Mouse (Mus musculus): ENCODE measurements around the gene Scaf1. TPM values are rescaled to one million over a fixed set of nuclear protein-coding genes. Genes with fewer than 3 reads are reported as not detected.

The Scaf1 gene
- polyA plus RNA-seq, 1 experiment, result 56.7 TPM

DNA sequence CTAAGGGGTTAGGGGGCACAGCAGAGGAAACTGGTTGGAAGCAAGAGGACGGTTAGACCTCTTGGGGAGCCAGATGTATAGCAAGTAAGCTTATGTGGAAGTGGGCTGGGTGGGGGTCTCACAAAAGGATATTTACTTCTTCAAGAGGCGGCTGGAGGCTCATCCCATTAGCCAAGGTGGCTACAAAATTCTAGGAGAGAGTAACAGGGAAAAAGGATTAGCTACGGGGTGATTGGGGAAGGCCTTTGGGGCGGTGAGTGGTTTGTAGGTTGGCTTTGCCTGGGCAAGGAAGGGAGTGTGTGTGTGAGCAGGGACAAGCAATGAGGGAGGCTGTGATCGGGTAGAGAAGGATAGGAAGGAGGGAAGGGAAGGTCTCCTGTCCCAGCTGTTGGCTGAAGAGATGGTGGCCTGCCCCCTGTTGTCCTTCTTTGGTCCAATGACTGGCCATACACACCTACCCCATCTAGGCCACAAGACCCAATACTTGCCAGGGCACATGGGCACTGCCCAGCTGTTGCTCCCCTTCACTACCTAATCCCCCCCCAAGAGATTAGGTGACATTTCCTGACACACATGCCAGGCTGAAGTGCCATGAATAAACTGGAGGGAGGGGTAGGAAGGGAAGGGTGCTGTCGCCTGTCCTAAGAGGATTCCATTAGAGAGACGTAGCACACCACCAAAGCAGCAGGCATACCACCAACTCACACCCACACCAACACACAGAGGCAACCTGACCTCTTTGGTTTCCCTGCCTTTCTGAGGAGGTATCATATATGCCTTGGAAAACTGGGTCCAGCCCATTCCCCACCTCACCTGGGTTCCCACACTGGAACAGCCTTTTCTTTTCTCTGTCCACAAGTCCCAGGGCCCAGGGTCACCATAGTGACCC lies 32.0 kb downstream of the Scaf1 start:
- Histone ChIP-seq H3K79me2 (ENCODE audit: control insufficient read depth, insufficient read depth) (peaks cover 51% of the 10 kb centered on the region), H3K4me2 (ENCODE audit: low read depth) (peak overlapping the region; percentile 68), H3K4me3 (peak overlapping the region; percentile 55), H3K27me3 (ENCODE audit: control insufficient read depth, insufficient read depth, insufficient read length) (no peaks in the 10 kb centered on the region), H3K36me3 (ENCODE audit: control insufficient read depth, insufficient read depth) (peaks cover 20% of the 10 kb centered on the region), H3ac (ENCODE audit: control insufficient read depth, insufficient read length) (no peak overlapping the region)
- TF ChIP-seq MYOD1 (IDR thresholded peaks at IDR 0.05; ENCODE audit: control insufficient read depth in 1 of 3, insufficient read length in 2 of 3, low read depth in 2 of 3) (peak; percentile 96 to 100 (median 98)), TCF12 (IDR thresholded peaks at IDR 0.05; ENCODE audit: insufficient read depth, poor library complexity, severe bottlenecking) (peak; percentile 65), POLR2A (IDR thresholded peaks at IDR 0.05; ENCODE audit: insufficient read length, low read depth) (peak; percentile 38), REST (IDR thresholded peaks at IDR 0.05; ENCODE audit: insufficient read depth, insufficient read length) (no peak), E2F4 (IDR thresholded peaks at IDR 0.05; ENCODE audit: insufficient read depth) (no peak), USF1 (IDR thresholded peaks at IDR 0.05; ENCODE audit: low read depth) (peak; percentile 18), MYOG (IDR thresholded peaks at IDR 0.05; ENCODE audit: control insufficient read depth in 1 of 3, insufficient read depth in 1 of 3, insufficient read length in 2 of 3, low read depth in 2 of 3) (peak; percentile 52 to 89 (median 60)), CEBPB (IDR thresholded peaks at IDR 0.05; ENCODE audit: insufficient read depth, poor library complexity, severe bottlenecking) (no peak), MAX (IDR thresholded peaks at IDR 0.05; ENCODE audit: low read depth) (no peak), TCF3 (IDR thresholded peaks at IDR 0.05; ENCODE audit: insufficient read length, low read depth) (peak; percentile 35), SRF (IDR thresholded peaks at IDR 0.05; ENCODE audit: control insufficient read depth, insufficient read length, low read depth) (peak; percentile 22), POLR2AphosphoS2 (IDR thresholded peaks at IDR 0.05; ENCODE audit: insufficient read length, low read depth) (no peak)

DNA sequence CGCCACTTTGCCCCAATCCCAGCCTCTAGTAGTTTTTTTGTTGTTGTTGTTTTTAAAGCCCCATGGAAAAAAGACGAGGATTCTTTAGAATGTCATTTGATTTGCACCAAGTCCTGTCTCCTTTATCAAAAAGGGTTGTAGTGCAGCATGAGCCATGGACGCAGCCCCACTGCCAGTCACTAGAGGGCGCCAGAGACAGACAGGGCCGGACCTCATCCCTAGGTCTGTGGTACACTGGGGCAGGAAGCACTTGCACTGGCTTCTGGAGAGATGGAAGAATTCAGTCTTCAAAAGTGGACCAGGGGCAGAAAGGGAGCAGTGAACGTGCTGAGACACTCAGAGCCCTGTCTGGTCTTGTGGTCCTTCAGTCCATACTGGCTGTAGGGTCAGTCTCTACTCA lies 33.1 kb downstream of the Scaf1 start:
- H3K79me2 ChIP-seq (ENCODE audit: control insufficient read depth, insufficient read depth), result peaks cover 45% of the 10 kb centered on the region
- TF ChIP-seq REST (IDR thresholded peaks at IDR 0.05; ENCODE audit: insufficient read depth, insufficient read length), result no peak
- peak; percentile 10 for TF ChIP-seq POLR2A (IDR thresholded peaks at IDR 0.05; ENCODE audit: insufficient read length, low read depth)
- no peak for TF ChIP-seq USF1 (IDR thresholded peaks at IDR 0.05; ENCODE audit: low read depth)
- peaks cover 29% of the 10 kb centered on the region for H3K36me3 ChIP-seq (ENCODE audit: control insufficient read depth, insufficient read depth)
- no peak overlapping the region for H3ac ChIP-seq (ENCODE audit: control insufficient read depth, insufficient read length)
- no peaks in the 10 kb centered on the region for H3K27me3 ChIP-seq (ENCODE audit: control insufficient read depth, insufficient read depth, insufficient read length)
- H3K4me3 ChIP-seq, result no peak overlapping the region
- peak overlapping the region; percentile 68 for H3K4me2 ChIP-seq (ENCODE audit: low read depth)

DNA sequence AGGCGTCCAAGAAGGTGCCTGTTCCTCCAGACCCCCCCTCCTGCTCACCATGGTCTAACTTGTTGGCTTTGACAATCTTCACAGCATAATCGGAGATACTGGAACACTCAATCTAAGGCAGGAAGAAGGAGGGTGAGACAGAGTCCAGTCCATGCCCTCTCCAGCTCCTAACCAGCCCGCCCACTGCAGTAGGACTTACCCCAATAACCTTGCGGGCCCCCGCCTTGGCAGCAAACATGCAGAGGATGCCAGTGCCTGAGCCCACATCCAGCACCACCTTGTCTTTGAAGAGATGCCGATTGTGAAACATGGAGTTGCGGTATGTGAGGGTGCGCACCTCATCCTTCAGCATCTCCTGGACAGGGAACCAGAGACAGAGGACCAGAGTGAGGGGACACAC lies 34.6 kb downstream of the Scaf1 start:
- peaks cover 33% of the 10 kb centered on the region for H3K79me2 ChIP-seq (ENCODE audit: control insufficient read depth, insufficient read depth)
- H3K27me3 ChIP-seq (ENCODE audit: control insufficient read depth, insufficient read depth, insufficient read length), result no peaks in the 10 kb centered on the region
- no peak overlapping the region for H3ac ChIP-seq (ENCODE audit: control insufficient read depth, insufficient read length)
- peak; percentile 21 for TF ChIP-seq POLR2AphosphoS2 (IDR thresholded peaks at IDR 0.05; ENCODE audit: insufficient read length, low read depth)
- no peak for TF ChIP-seq SRF (IDR thresholded peaks at IDR 0.05; ENCODE audit: control insufficient read depth, insufficient read length, low read depth)
- no peak for TF ChIP-seq POLR2A (IDR thresholded peaks at IDR 0.05; ENCODE audit: insufficient read length, low read depth)
- TF ChIP-seq CEBPB (IDR thresholded peaks at IDR 0.05; ENCODE audit: insufficient read depth, poor library complexity, severe bottlenecking), result no peak
- no peak overlapping the region for H3K4me2 ChIP-seq (ENCODE audit: low read depth)
- no peak overlapping the region for H3K4me3 ChIP-seq
- H3K36me3 ChIP-seq (ENCODE audit: control insufficient read depth, insufficient read depth), result peaks cover 35% of the 10 kb centered on the region

DNA sequence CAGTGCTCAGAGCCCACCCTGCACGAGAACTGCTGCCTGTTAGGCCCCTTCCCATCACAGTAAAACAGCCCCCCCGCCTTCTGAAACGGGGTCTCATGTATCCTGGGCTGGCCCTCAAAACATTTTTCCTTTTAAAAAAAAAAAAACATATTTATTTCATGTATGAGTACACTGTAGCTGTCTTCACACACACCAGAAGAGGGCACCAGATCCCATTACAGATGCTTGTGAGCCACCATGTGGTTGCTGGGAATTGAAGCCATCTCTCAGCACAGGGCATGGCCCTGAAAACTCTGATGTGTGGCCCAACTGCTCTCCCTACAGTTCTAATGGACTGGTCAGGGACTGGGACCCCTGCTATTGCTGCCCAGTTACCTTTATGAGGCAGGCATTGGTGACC lies 37.9 kb downstream of the Scaf1 start:
- Histone ChIP-seq H3ac (ENCODE audit: control insufficient read depth, insufficient read length) (no peak overlapping the region), H3K79me2 (ENCODE audit: control insufficient read depth, insufficient read depth) (peaks cover 12% of the 10 kb centered on the region), H3K4me3 (no peak overlapping the region), H3K27me3 (ENCODE audit: control insufficient read depth, insufficient read depth, insufficient read length) (no peaks in the 10 kb centered on the region), H3K36me3 (ENCODE audit: control insufficient read depth, insufficient read depth) (peaks cover 35% of the 10 kb centered on the region), H3K4me2 (ENCODE audit: low read depth) (no peak overlapping the region)
- TF ChIP-seq SRF (IDR thresholded peaks at IDR 0.05; ENCODE audit: control insufficient read depth, insufficient read length, low read depth) (no peak), TCF12 (IDR thresholded peaks at IDR 0.05; ENCODE audit: insufficient read depth, poor library complexity, severe bottlenecking) (no peak), POLR2A (IDR thresholded peaks at IDR 0.05; ENCODE audit: insufficient read length, low read depth) (no peak), E2F4 (IDR thresholded peaks at IDR 0.05; ENCODE audit: insufficient read depth) (no peak), MYOG (IDR thresholded peaks at IDR 0.05; ENCODE audit: control insufficient read depth in 1 of 3, insufficient read depth in 1 of 3, insufficient read length in 2 of 3, low read depth in 2 of 3) (no peak), TCF3 (IDR thresholded peaks at IDR 0.05; ENCODE audit: insufficient read length, low read depth) (no peak), CEBPB (IDR thresholded peaks at IDR 0.05; ENCODE audit: insufficient read depth, poor library complexity, severe bottlenecking) (no peak), REST (IDR thresholded peaks at IDR 0.05; ENCODE audit: insufficient read depth, insufficient read length) (no peak), MAX (IDR thresholded peaks at IDR 0.05; ENCODE audit: low read depth) (no peak), POLR2AphosphoS2 (IDR thresholded peaks at IDR 0.05; ENCODE audit: insufficient read length, low read depth) (no peak), MYOD1 (IDR thresholded peaks at IDR 0.05; ENCODE audit: control insufficient read depth in 1 of 3, insufficient read length in 2 of 3, low read depth in 2 of 3) (no peak), USF1 (IDR thresholded peaks at IDR 0.05; ENCODE audit: low read depth) (no peak)

DNA sequence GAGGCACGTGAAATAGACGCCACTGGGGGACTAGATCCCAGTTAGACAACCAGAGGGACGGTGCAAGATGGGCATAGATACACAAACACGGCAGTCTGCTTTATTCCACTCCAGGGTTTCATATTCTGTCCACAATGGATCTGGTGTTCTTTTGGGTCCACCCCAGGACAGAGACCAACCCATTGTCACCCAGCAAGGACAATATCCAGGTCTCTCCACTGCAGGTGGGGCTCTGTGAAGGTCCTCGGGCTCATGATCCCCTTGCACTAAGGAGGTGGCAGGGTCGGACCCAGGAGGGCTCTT lies 41.1 kb downstream of the Scaf1 start:
- H3K4me3 ChIP-seq, result peak overlapping the region; percentile 14
- no peak for TF ChIP-seq TCF12 (IDR thresholded peaks at IDR 0.05; ENCODE audit: insufficient read depth, poor library complexity, severe bottlenecking)
- TF ChIP-seq MAX (IDR thresholded peaks at IDR 0.05; ENCODE audit: low read depth), result no peak
- no peak for TF ChIP-seq MYOG (IDR thresholded peaks at IDR 0.05; ENCODE audit: control insufficient read depth in 1 of 3, insufficient read depth in 1 of 3, insufficient read length in 2 of 3, low read depth in 2 of 3)
- TF ChIP-seq POLR2A (IDR thresholded peaks at IDR 0.05; ENCODE audit: insufficient read length, low read depth), result no peak
- TF ChIP-seq REST (IDR thresholded peaks at IDR 0.05; ENCODE audit: insufficient read depth, insufficient read length), result no peak
- no peak for TF ChIP-seq CEBPB (IDR thresholded peaks at IDR 0.05; ENCODE audit: insufficient read depth, poor library complexity, severe bottlenecking)
- no peaks in the 10 kb centered on the region for H3K27me3 ChIP-seq (ENCODE audit: control insufficient read depth, insufficient read depth, insufficient read length)
- H3K36me3 ChIP-seq (ENCODE audit: control insufficient read depth, insufficient read depth), result peaks cover 20% of the 10 kb centered on the region
- no peak overlapping the region for H3K4me2 ChIP-seq (ENCODE audit: low read depth)
- no peak overlapping the region for H3ac ChIP-seq (ENCODE audit: control insufficient read depth, insufficient read length)
- H3K79me2 ChIP-seq (ENCODE audit: control insufficient read depth, insufficient read depth), result no peaks in the 10 kb centered on the region

All from myocyte (in vitro differentiated cells).